Mouse (Mus musculus) hindbrain, embryonic 16.5 days (tissue): Measurements from ENCODE around the gene Cnpy3. TPM values are rescaled to one million over a fixed set of nuclear protein-coding genes. Genes with fewer than 3 reads are reported as not detected.
"Not testable (repeated sequence)": the region's sequence is repeated elsewhere in the genome, so short reads cannot be mapped to it uniquely, and the experiment has no call there.

ENCODE experiments used
- ATAC-seq: fragments of 200-750 bp; cut with Nextera tagmentation; 2 replicates; pipeline ENCODE4 v1.8.0; 2017; ENCODE audit warnings: moderate TSS enrichment, moderate library complexity
- H3K27ac ChIP-seq: fragments of 300-500 bp; sonication (generic); 2 replicates; pipeline ENCODE4 v1.5.1; 2014; ENCODE audit warnings: low read depth, mild to moderate bottlenecking, control low read depth, low read length, moderate library complexity
- H3K27me3 ChIP-seq: fragments of 300-500 bp; sonication (generic); replicated peaks from 2 replicates; pipeline ENCODE4 v1.6.1; 2014; ENCODE audit warnings: low read length; ENCODE audit not compliant: control insufficient read depth, insufficient read depth
- H3K36me3 ChIP-seq: fragments of 300-500 bp; sonication (generic); 2 replicates; pipeline ENCODE4 v1.6.1; 2014; ENCODE audit warnings: mild to moderate bottlenecking, low read length, moderate library complexity, mixed read lengths; ENCODE audit not compliant: control insufficient read depth, insufficient read depth
- H3K4me1 ChIP-seq: fragments of 300-500 bp; sonication (generic); 2 replicates; pipeline ENCODE4 v1.6.1; 2014; ENCODE audit warnings: low read depth, low read length; ENCODE audit not compliant: control insufficient read depth, insufficient read depth
- H3K4me2 ChIP-seq: fragments of 300-500 bp; sonication (generic); 2 replicates; pipeline ENCODE4 v1.6.1; 2014; ENCODE audit warnings: mild to moderate bottlenecking, low read length, control low read depth, moderate library complexity
- H3K4me3 ChIP-seq: fragments of 300-500 bp; sonication (generic); 2 replicates; pipeline ENCODE4 v1.5.1; 2014; ENCODE audit warnings: mild to moderate bottlenecking, low read length, control low read depth, moderate library complexity
- H3K9ac ChIP-seq: fragments of 300-500 bp; sonication (generic); 2 replicates; pipeline ENCODE4 v1.6.1; 2014; ENCODE audit warnings: low read depth, mild to moderate bottlenecking, control low read depth, low read length, moderate library complexity
- H3K9me3 ChIP-seq: fragments of 300-500 bp; sonication (generic); 2 replicates; pipeline ENCODE4 v1.6.1; 2014; ENCODE audit warnings: mild to moderate bottlenecking, low read length, moderate library complexity; ENCODE audit not compliant: control insufficient read depth
- WGBS: fragments of 180-500 bp; shearing (Covaris S2); extraction: QIAGEN DNeasy Blood & Tissue Kit; methylation state at CpG from one replicate; pipeline ENCODE4 v1.1.7; 2014; 5-methylcytosine and 5-hydroxymethylcytosine counted together
- polyA plus RNA-seq: library from polyadenylated mRNA; unstranded; fragments of >200 nt; fragmentation: Nextera tagmentation; extraction: Ambion mirVana; gene quantifications from 2 replicates; pipeline ENCODE4 v1.2.1, GENCODE M21; 2015

Cnpy3 gene
- polyA plus RNA-seq: 71.4 and 78.0 TPM in 2 replicates

DNA sequence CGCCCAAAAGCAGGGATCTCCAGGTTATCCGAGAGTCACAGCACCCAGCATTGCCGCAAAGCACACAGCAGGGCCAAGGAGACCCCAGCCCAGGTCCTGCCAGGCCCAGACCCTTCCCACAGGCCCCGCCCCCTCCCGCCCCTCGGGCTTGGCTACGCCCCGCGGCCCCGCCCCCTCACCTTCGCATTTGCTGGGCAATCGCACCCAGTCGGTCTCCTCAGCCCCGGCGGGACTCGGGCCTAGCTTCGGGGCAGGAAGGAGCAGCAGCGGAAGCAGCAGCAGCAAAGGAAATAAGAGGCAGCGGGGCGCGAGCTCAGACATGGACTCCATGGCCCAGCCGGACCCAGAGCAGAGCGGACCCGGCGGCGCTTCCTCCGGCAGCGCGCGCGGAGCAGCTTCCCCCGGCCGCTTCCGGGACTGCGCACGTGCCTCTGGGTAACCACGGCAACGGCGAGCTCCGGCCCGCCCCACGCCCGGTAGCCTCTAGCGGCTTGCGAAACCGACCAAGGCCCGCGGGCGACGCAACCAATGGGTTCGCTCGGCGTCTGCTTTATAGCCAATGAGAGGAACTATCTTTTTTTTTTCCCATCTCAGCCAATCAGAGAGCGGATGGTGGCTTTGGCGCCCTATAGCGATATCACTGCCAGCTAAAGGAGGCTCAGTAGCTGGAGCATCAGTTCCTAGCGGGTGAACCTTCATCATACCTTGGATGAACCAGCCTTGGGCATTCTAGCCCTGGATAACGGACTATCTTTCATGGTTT is at the start of gene Cnpy3:
Gene Cnpy3 (minus strand): TSS at position 421 of the 763 bp plus-strand sequence.
- Histone ChIP-seq H3K4me2 (peak within 1 kb of the TSS; percentile 74), H3K36me3 (0 out of 2 replicates have a peak, but pooled peaks cover 2% of the 10 kb centered on the region), H3K27me3 (no peaks in the 10 kb centered on the region), H3K27ac (peak within 1 kb of the TSS; percentile 85), H3K4me3 (peak within 1 kb of the TSS; percentile 78), H3K9me3 (no peaks in the 10 kb centered on the region), H3K4me1 (peaks cover 13% of the 10 kb centered on the region), H3K9ac (peak within 1 kb of the TSS; percentile 80)
- ATAC-seq: peak; percentile 99
- WGBS: under 1% methylated on average over 58 of the region's 58 CpGs

DNA sequence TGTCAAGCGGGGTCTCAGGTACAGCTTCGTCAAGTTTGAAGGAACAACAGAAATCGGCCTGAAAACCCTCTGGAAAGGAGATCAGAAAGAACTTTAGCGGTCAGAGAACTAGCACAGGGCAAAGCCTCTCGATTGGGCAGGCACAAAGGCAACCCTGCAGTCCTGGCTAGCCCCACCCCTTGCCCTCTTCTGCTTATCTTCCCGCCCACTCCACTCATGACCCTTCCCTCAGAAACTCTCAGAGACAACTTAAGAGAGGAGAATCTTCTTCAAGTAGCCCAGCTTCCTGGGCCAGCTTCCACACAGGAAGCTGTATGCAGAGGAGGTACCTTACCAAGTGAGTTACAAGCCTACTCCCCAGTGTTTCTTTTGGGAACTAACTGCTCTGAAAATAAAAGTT is 49.7 kb upstream of the Cnpy3 start:
- no peaks in the 10 kb centered on the region for H3K27me3 ChIP-seq
- H3K27ac ChIP-seq: no peak overlapping the region
- H3K36me3 ChIP-seq: peaks cover 26% of the 10 kb centered on the region
- no peaks in the 10 kb centered on the region for H3K9me3 ChIP-seq
- 89% methylated on average over 6 of the region's 6 CpGs for WGBS
- H3K4me1 ChIP-seq: no peaks in the 10 kb centered on the region
- H3K4me2 ChIP-seq: no peak overlapping the region
- H3K4me3 ChIP-seq: no peak overlapping the region
- no peak for ATAC-seq
- H3K9ac ChIP-seq: no peak overlapping the region

DNA sequence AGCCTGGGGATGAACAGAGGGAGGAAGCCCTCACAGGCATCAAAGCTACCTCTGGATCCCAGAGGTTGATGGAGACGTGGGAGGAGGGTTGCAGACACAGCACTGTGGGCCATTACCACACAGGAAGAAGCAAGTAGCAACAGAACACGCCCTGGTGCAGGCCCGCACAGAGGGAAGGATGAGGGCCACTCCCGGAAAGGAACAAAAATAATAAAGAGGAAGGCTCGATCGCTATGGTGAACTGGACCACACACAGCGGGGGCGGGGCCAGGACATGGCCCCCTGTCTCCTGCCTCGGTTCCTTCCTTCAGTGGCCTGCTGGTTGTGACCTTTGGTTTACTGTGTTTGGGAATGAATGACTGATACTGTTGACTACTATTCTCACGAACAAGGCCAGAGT is 47.7 kb upstream of the Cnpy3 start:
- Histone ChIP-seq H3K4me2 (no peak overlapping the region), H3K27me3 (no peaks in the 10 kb centered on the region), H3K27ac (no peak overlapping the region), H3K4me1 (no peaks in the 10 kb centered on the region), H3K4me3 (no peak overlapping the region), H3K36me3 (peaks cover 18% of the 10 kb centered on the region), H3K9me3 (no peaks in the 10 kb centered on the region), H3K9ac (no peak overlapping the region)
- ATAC-seq: no peak
- 75% methylated on average over 10 of the region's 10 CpGs for WGBS

DNA sequence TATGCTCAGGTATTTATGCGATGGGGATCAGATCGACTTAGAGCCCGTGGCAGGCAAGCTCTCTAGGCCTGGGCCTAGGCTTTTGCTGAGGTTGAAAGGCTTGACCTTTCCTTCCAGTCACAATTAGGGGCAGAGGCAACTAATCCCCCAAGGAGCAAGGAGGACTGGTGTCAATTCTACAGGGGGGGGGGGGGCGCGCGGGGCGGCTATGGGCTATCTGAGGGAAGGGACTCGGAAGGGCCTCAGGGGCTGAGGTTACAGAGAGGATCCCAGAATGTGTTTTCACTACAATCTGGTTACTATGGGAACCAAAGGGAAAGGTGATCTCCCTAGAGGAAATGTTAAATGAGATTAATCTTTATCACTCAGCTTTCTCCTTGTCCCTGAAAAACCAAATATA is 45.4 kb upstream of the Cnpy3 start:
- Histone ChIP-seq H3K9me3 (no peaks in the 10 kb centered on the region), H3K4me2 (no peak overlapping the region), H3K36me3 (peaks cover 18% of the 10 kb centered on the region), H3K9ac (no peak overlapping the region), H3K4me3 (no peak overlapping the region), H3K27ac (no peak overlapping the region), H3K4me1 (no peaks in the 10 kb centered on the region), H3K27me3 (no peaks in the 10 kb centered on the region)
- no peak for ATAC-seq
- WGBS: 57% methylated on average over 5 of the region's 8 CpGs

DNA sequence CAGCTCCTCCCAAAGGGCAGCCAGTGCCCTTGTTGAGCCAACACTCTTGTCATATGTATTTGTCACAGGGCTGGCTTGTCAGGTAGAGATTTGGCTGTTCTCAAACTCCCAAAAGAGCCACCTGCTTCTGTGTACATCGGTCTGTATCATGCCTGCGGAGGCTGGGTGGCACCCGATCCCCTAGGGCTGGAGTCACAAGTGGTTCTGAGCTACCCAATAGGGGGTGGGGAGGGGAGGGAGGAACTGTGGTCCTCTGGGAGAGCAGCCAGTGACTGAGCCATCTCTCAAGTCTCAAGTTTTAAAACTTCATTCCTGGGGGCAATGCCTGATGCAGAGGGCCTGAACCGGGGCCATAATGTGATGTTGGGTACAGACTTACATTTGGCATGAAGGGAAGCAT is 44.7 kb upstream of the Cnpy3 start:
- Histone ChIP-seq H3K9ac (no peak overlapping the region), H3K9me3 (no peaks in the 10 kb centered on the region), H3K4me2 (no peak overlapping the region), H3K36me3 (peaks cover 18% of the 10 kb centered on the region), H3K27ac (no peak overlapping the region), H3K4me1 (no peaks in the 10 kb centered on the region), H3K27me3 (no peaks in the 10 kb centered on the region), H3K4me3 (no peak overlapping the region)
- no peak for ATAC-seq
- WGBS: 87% methylated on average over 4 of the region's 4 CpGs

DNA sequence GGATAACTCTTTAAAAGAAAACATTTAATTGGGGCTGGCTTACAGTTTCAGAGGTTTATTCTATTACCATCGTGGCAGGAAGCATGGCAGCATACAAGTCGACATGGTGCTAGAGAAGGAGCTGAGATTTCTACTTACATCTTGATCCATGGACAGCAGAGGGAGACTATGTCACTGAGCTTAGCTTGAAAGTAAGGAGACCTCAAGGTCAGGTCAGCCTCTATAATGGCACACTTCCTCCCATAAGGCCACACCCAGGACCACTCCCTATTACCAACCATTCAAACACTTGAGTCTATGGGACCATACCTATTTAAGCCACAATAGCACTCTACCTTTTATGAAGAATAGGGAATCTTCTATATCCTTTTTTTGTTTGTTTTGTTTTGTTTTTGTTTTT is 40.9 kb upstream of the Cnpy3 start:
- no peak overlapping the region for H3K27ac ChIP-seq
- WGBS: 90% methylated on average over 2 of the region's 2 CpGs
- no peaks in the 10 kb centered on the region for H3K27me3 ChIP-seq
- no peak overlapping the region for H3K9ac ChIP-seq
- ATAC-seq: no peak
- H3K4me3 ChIP-seq: no peak overlapping the region
- no peaks in the 10 kb centered on the region for H3K4me1 ChIP-seq
- H3K9me3 ChIP-seq: no peaks in the 10 kb centered on the region
- H3K36me3 ChIP-seq: no peaks in the 10 kb centered on the region
- no peak overlapping the region for H3K4me2 ChIP-seq

DNA sequence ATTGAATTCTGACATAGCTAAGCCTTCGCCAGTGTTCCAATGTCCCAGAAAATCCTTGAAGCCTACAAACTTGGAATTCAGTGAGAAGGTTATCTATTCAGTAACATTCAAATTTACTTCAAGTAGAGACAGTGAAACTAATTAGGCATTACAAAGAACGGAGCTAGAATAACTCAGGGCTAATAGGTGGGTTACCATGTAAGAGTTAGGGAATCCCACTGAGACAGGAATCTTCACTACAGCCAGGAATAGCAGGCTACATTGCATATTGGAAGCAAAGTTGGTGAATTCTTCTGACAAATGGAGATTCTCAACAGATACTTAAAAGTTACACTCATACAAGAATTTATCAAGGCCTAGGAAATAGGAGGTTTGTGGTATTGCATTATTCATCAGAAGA is 36.0 kb upstream of the Cnpy3 start:
- ATAC-seq, H3K9ac ChIP-seq, H3K36me3 ChIP-seq, H3K4me1 ChIP-seq, H3K9me3 ChIP-seq, H3K4me2 ChIP-seq, H3K4me3 ChIP-seq, H3K27me3 ChIP-seq, H3K27ac ChIP-seq: not testable (repeated sequence)
- WGBS: 51% methylated on average over 2 of the region's 2 CpGs

DNA sequence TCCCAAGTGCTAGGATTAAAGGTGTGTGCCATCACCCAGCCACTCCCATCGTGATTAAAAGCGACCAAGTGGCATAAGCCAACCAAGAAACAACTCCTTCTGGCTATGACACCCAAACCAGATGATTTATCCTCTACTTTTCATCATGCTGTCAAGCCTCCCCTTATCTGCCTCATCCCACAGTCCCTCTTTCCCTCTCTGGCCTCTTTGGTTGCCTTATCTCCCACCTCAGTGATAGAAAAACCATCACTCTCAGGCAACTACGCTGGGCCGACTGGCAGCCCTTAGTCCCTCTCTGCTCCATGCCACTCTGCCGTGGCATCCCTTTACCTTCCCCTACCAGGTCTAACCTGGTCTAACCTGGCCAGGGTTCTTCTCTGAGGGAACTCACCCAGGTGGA is 34.9 kb upstream of the Cnpy3 start:
- no peaks in the 10 kb centered on the region for H3K4me1 ChIP-seq
- H3K4me3 ChIP-seq: no peak overlapping the region
- no peak overlapping the region for H3K9ac ChIP-seq
- WGBS: 94% methylated on average over 5 of the region's 5 CpGs
- H3K36me3 ChIP-seq: no peaks in the 10 kb centered on the region
- no peak overlapping the region for H3K4me2 ChIP-seq
- ATAC-seq: no peak
- H3K9me3 ChIP-seq: no peaks in the 10 kb centered on the region
- H3K27me3 ChIP-seq: no peaks in the 10 kb centered on the region
- H3K27ac ChIP-seq: no peak overlapping the region

DNA sequence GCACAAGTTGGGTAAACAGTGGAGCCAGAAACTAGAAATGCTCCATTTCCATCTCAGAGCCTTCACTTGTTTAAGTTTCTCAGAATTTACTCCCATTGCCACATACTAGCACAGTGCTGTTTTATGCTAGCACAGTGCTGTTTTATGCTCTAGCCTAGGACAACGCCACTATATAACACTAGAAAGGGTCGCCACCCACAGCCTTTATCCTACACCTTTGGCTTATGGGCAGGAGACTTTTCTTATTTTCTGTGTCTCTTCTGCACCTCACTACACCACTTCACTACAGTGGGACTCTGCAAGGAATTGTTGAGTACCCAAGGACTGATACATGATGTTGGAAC is 31.2 kb upstream of the Cnpy3 start:
- Histone ChIP-seq H3K27me3 (no peaks in the 10 kb centered on the region), H3K4me3 (peak overlapping the region; percentile 62), H3K4me1 (peaks cover 9% of the 10 kb centered on the region), H3K4me2 (peak overlapping the region; percentile 68), H3K27ac (peak overlapping the region; percentile 88), H3K36me3 (peaks cover 16% of the 10 kb centered on the region), H3K9ac (no peak overlapping the region), H3K9me3 (no peaks in the 10 kb centered on the region)
- 86% methylated on average over 2 of the region's 2 CpGs for WGBS
- peak; percentile 15; the same call in 1 of the 2 replicates for ATAC-seq
